Mouse (Mus musculus): ENCODE results near the gene Sema6d. TPM values are rescaled to one million over a fixed set of nuclear protein-coding genes. Genes with fewer than 3 reads are reported as not detected.
A peak's percentile ranks its signal among the peaks of the same experiment; 100 is the strongest.

The Sema6d gene
- polyA plus RNA-seq, 1 experiment, result 0.60 TPM

DNA sequence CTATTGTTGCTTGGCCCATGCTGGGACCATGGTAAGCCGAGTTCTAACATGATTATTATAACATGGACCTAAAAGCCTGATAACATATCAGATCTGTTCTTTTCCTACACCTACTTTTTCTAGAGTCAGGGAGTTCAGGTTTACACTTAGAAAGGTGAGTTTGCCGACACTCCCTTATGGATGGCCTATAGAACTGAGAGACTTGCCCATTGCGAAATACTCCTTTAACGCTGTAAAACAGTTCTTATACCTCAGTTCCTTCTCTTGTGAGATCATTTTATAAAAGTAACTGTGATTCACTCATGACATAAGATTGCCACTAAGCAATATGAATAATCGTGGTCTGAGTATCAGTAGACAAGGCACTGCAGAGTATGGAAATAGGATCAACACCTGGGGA lies 307.5 kb downstream of the Sema6d start:
- Histone ChIP-seq H3K27me3 (ENCODE audit: control insufficient read depth, insufficient read depth, low read length, poor library complexity, severe bottlenecking) (no peaks in the 10 kb centered on the region), H3K4me1 (ENCODE audit: control insufficient read depth, insufficient read depth, low read length) (no peaks in the 10 kb centered on the region), H3K27ac (ENCODE audit: insufficient read depth, low read length) (no peak overlapping the region), H3K9ac (ENCODE audit: low read depth, poor library complexity, severe bottlenecking) (no peak overlapping the region), H3K36me3 (ENCODE audit: control insufficient read depth, insufficient read depth, low read length, poor library complexity, severe bottlenecking) (no peaks in the 10 kb centered on the region), H3K9me3 (replicated peaks; ENCODE audit: control insufficient read depth, insufficient read depth, low read length, poor library complexity, severe bottlenecking) (no peaks in the 10 kb centered on the region), H3K4me3 (ENCODE audit: low read depth, low read length) (no peak overlapping the region)
- TF ChIP-seq EP300 (IDR thresholded peaks at IDR 0.05; ENCODE audit: insufficient read depth, low read depth, low read length), result no peak
- no peak for TF ChIP-seq POLR2A (IDR thresholded peaks at IDR 0.05; ENCODE audit: insufficient read depth, low read length)
- TF ChIP-seq CTCF (IDR thresholded peaks at IDR 0.05; ENCODE audit: low read depth, low read length), result no peak

DNA sequence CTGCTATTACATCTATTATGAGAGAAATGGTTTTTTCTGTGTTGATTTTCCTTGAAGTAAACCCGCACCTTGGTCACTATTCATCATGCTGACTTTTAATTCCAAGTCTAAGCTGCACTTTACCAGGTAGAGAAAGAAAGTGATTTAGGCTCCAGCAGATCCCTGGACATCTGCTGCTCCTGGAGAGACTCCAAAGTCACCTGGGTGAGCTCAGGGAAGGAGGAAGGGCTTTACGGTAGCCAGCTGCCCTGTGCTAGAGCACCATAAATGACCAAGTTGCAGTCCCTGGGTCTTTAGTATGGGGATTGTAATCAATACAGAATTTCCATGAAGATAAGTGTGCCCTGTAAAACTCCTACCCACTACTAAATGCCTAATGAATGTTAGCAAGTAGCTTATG lies 309.8 kb downstream of the Sema6d start:
- Histone ChIP-seq H3K9me3 (replicated peaks; ENCODE audit: control insufficient read depth, insufficient read depth, low read length, poor library complexity, severe bottlenecking) (no peaks in the 10 kb centered on the region), H3K27ac (ENCODE audit: insufficient read depth, low read length) (no peak overlapping the region), H3K4me1 (ENCODE audit: control insufficient read depth, insufficient read depth, low read length) (peaks cover 2% of the 10 kb centered on the region), H3K9ac (ENCODE audit: low read depth, poor library complexity, severe bottlenecking) (no peak overlapping the region), H3K36me3 (ENCODE audit: control insufficient read depth, insufficient read depth, low read length, poor library complexity, severe bottlenecking) (no peaks in the 10 kb centered on the region), H3K27me3 (ENCODE audit: control insufficient read depth, insufficient read depth, low read length, poor library complexity, severe bottlenecking) (no peaks in the 10 kb centered on the region), H3K4me3 (ENCODE audit: low read depth, low read length) (no peak overlapping the region)
- TF ChIP-seq CTCF (IDR thresholded peaks at IDR 0.05; ENCODE audit: low read depth, low read length), result no peak
- TF ChIP-seq POLR2A (IDR thresholded peaks at IDR 0.05; ENCODE audit: insufficient read depth, low read length), result no peak
- TF ChIP-seq EP300 (IDR thresholded peaks at IDR 0.05; ENCODE audit: insufficient read depth, low read depth, low read length), result no peak

DNA sequence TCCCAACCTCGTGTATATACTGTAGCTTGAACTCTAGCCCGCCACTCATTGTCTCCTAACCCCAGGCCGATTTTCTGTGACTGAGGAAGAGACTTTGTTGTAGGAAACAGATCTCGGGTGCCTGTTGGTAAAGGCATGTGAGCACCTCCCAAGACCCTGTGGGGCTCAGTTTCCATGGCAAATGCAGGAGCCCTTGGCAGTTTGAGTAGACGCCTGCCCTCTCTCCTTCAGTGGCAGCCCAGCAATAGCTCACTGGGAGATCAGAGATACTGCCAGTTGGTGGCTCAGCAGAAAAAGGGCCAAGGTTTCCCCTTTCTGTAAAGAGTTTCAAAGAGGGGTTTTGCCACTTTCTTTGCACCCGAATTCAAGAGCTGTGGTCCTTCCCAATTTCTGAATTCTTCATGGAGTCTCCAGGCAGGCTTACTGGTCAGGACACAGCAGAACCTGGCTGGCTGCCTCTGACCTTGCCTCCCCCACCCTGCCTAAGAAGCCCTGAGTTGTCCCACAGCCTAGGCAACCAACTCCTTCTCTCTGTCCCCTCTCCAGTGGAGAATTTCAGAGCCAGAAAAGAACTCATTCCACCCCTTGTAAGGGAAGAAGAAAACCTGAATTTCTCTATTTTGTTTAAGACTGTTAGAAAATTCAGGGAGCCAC lies 312.1 kb downstream of the Sema6d start:
- H3K27me3 ChIP-seq (ENCODE audit: control insufficient read depth, insufficient read depth, low read length, poor library complexity, severe bottlenecking), result no peaks in the 10 kb centered on the region
- peaks cover 4% of the 10 kb centered on the region for H3K4me1 ChIP-seq (ENCODE audit: control insufficient read depth, insufficient read depth, low read length)
- no peak overlapping the region for H3K9ac ChIP-seq (ENCODE audit: low read depth, poor library complexity, severe bottlenecking)
- no peak overlapping the region for H3K27ac ChIP-seq (ENCODE audit: insufficient read depth, low read length)
- H3K36me3 ChIP-seq (ENCODE audit: control insufficient read depth, insufficient read depth, low read length, poor library complexity, severe bottlenecking), result no peaks in the 10 kb centered on the region
- no peaks in the 10 kb centered on the region for H3K9me3 ChIP-seq (replicated peaks; ENCODE audit: control insufficient read depth, insufficient read depth, low read length, poor library complexity, severe bottlenecking)
- TF ChIP-seq EP300 (IDR thresholded peaks at IDR 0.05; ENCODE audit: insufficient read depth, low read depth, low read length) (no peak), POLR2A (IDR thresholded peaks at IDR 0.05; ENCODE audit: insufficient read depth, low read length) (no peak), CTCF (IDR thresholded peaks at IDR 0.05; ENCODE audit: low read depth, low read length) (no peak)
- no peak overlapping the region for H3K4me3 ChIP-seq (ENCODE audit: low read depth, low read length)

DNA sequence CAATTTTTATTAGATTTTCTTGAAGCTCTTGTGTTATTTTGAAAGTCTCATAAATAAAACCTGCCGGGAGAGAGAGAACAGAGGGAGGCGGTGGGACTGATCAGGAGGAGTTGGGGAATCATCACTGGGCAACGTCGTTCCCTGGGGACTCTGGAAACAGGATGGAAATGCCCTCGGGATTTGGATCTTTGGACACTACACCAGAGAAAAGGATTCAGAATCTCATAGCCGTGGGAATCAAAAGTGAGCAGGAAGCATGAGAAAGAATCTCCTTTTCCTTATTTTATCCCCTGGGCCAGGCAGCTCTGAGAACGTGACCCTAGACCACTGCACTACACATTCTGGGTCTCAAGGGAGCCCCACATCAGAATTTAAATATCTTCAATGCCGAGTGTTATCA lies 313.8 kb downstream of the Sema6d start:
- H3K4me3 ChIP-seq (ENCODE audit: low read depth, low read length), result no peak overlapping the region
- TF ChIP-seq POLR2A (IDR thresholded peaks at IDR 0.05; ENCODE audit: insufficient read depth, low read length), result no peak
- no peak for TF ChIP-seq EP300 (IDR thresholded peaks at IDR 0.05; ENCODE audit: insufficient read depth, low read depth, low read length)
- no peak for TF ChIP-seq CTCF (IDR thresholded peaks at IDR 0.05; ENCODE audit: low read depth, low read length)
- H3K9me3 ChIP-seq (replicated peaks; ENCODE audit: control insufficient read depth, insufficient read depth, low read length, poor library complexity, severe bottlenecking), result no peaks in the 10 kb centered on the region
- H3K36me3 ChIP-seq (ENCODE audit: control insufficient read depth, insufficient read depth, low read length, poor library complexity, severe bottlenecking), result no peaks in the 10 kb centered on the region
- H3K9ac ChIP-seq (ENCODE audit: low read depth, poor library complexity, severe bottlenecking), result no peak overlapping the region
- H3K27me3 ChIP-seq (ENCODE audit: control insufficient read depth, insufficient read depth, low read length, poor library complexity, severe bottlenecking), result no peaks in the 10 kb centered on the region
- no peak overlapping the region for H3K27ac ChIP-seq (ENCODE audit: insufficient read depth, low read length)
- H3K4me1 ChIP-seq (ENCODE audit: control insufficient read depth, insufficient read depth, low read length), result peaks cover 4% of the 10 kb centered on the region

DNA sequence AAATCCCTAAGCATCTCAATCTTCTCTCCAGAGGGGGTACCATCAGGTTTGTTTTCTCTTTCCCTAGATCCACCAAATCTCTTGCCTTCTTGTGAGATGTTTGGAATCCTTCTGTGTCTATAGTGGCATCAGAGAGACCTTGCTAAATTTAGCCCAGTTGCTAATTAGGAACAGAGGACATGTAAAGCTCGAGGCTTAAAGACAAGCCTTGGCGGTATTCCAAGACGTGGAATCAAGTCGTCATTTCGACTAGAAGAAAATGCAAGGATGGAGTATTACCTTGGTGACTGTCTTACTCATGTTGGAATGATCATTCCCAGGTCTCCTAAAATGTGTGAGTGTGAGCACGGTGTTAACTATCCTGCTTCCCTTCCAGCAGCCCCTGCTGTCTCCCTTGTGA lies 314.2 kb downstream of the Sema6d start:
- Histone ChIP-seq H3K4me3 (ENCODE audit: low read depth, low read length) (no peak overlapping the region), H3K9me3 (replicated peaks; ENCODE audit: control insufficient read depth, insufficient read depth, low read length, poor library complexity, severe bottlenecking) (no peaks in the 10 kb centered on the region), H3K4me1 (ENCODE audit: control insufficient read depth, insufficient read depth, low read length) (peaks cover 4% of the 10 kb centered on the region), H3K9ac (ENCODE audit: low read depth, poor library complexity, severe bottlenecking) (no peak overlapping the region), H3K27ac (ENCODE audit: insufficient read depth, low read length) (peak overlapping the region; percentile 28; the same call in 1 of the 2 replicates), H3K36me3 (ENCODE audit: control insufficient read depth, insufficient read depth, low read length, poor library complexity, severe bottlenecking) (no peaks in the 10 kb centered on the region), H3K27me3 (ENCODE audit: control insufficient read depth, insufficient read depth, low read length, poor library complexity, severe bottlenecking) (no peaks in the 10 kb centered on the region)
- TF ChIP-seq CTCF (IDR thresholded peaks at IDR 0.05; ENCODE audit: low read depth, low read length), result no peak
- TF ChIP-seq EP300 (IDR thresholded peaks at IDR 0.05; ENCODE audit: insufficient read depth, low read depth, low read length), result no peak
- no peak for TF ChIP-seq POLR2A (IDR thresholded peaks at IDR 0.05; ENCODE audit: insufficient read depth, low read length)

DNA sequence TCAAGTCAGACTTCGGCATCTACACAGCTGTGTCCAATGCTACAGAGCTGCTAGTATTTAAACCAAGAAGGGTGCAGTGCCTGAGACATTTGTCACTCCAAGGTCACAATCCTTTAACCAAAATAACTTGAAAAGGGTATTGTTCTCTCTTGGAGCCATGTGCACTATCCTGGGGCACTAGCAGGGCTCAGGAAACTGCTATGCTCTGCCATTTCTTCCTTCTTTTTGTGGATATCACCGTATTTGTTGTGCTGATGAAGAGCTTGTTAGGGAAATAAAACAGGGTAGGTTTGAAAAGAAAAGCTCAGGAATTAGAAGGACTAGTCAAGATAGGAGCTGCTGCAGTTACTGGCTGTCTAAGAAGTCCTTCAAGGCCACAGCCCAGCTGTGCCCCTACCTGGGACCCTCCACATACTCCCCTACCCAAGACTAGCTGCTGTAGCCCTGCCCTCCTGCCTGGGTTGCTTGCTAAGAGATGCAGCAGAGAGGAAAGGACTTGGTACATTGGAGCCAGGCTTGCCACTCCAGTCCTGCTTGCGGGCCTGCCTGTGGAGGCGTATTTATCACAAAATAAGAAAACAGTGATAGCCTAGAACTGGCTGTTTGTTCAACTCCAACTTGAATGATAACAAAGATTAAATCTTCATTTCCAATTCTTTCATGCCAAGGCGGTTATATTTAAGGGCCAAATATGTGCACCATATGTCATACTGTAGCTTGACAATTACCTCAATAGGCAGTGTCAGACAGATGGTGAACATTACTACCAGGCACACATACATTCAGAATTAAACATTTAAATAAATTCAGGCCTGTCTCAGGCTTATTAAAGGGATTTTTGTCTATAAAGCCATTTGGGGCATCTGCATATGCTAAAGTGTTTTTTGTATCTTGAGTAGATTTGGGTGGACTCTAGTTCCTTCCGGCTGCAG lies 315.1 kb downstream of the Sema6d start:
- Histone ChIP-seq H3K36me3 (ENCODE audit: control insufficient read depth, insufficient read depth, low read length, poor library complexity, severe bottlenecking) (no peaks in the 10 kb centered on the region), H3K27ac (ENCODE audit: insufficient read depth, low read length) (no peak overlapping the region), H3K27me3 (ENCODE audit: control insufficient read depth, insufficient read depth, low read length, poor library complexity, severe bottlenecking) (no peaks in the 10 kb centered on the region), H3K4me3 (ENCODE audit: low read depth, low read length) (no peak overlapping the region), H3K4me1 (ENCODE audit: control insufficient read depth, insufficient read depth, low read length) (peaks cover 4% of the 10 kb centered on the region), H3K9me3 (replicated peaks; ENCODE audit: control insufficient read depth, insufficient read depth, low read length, poor library complexity, severe bottlenecking) (no peaks in the 10 kb centered on the region), H3K9ac (ENCODE audit: low read depth, poor library complexity, severe bottlenecking) (no peak overlapping the region)
- TF ChIP-seq EP300 (IDR thresholded peaks at IDR 0.05; ENCODE audit: insufficient read depth, low read depth, low read length) (no peak), CTCF (IDR thresholded peaks at IDR 0.05; ENCODE audit: low read depth, low read length) (no peak), POLR2A (IDR thresholded peaks at IDR 0.05; ENCODE audit: insufficient read depth, low read length) (no peak)

Data from ES-Bruce4 (cell line).